10 mouse cellular contexts compared by ENCODE assay signal in the genomic region with DNA sequence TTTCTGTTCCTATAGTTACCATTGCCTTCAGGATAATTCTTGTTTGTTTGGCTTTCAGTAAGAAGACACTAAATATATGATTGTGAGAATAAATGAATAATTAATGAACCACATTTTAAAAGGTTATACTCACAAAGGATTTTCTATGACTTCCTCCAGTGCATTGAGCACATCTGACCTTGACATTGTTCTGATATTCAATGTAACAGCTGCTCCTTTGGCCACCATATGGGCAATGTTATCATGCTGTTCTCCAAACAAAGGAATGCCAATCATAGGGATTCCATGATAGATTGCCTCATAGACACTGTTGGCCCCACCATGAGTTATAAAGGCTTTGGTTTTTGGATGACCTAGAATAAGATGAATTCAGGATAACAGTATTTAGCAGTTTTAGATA. TPM values are rescaled to one million over a fixed set of nuclear protein-coding genes. Genes with fewer than 3 reads are reported as not detected.
DNase-seq lines count a peak whose midpoint lies in the region; ATAC-seq lines count a peak whose summit lies in the region.
"Not testable (repeated sequence)": the region's sequence is repeated elsewhere in the genome, so short reads cannot be mapped to it uniquely, and the experiment has no call there.
"Had no signal": no experiment of that assay in that cellular context is flagged by ENCODE, and none has a peak within 500 bp of the region (broad histone marks: within the 10 kb centered on the region; RNA-seq: fewer than 3 reads in every experiment).

No protein-coding gene starts in this region.

- not testable (repeated sequence) for H3K4me3 ChIP-seq in hindbrain, embryonic 10.5 days; hindbrain, embryonic 11.5 days (ENCODE audit: low read depth, low read length); hindbrain, embryonic 12.5 days; midbrain, embryonic 11.5 days (ENCODE audit: low read depth, low read length)

- not testable (repeated sequence) for H3K4me2 ChIP-seq in hindbrain, embryonic 11.5 days (replicated peaks; ENCODE audit: low read depth, low read length); hindbrain, embryonic 12.5 days (replicated peaks); midbrain, embryonic 11.5 days

- H3K27ac ChIP-seq in hindbrain, embryonic 10.5 days; hindbrain, embryonic 11.5 days (ENCODE audit: low read depth, low read length); hindbrain, embryonic 12.5 days; midbrain, embryonic 11.5 days (ENCODE audit: low read depth, low read length): not testable (repeated sequence)

- not testable (repeated sequence) for H3K27me3 ChIP-seq in hindbrain, embryonic 10.5 days (ENCODE audit: insufficient read depth, poor library complexity, severe bottlenecking); hindbrain, embryonic 11.5 days (ENCODE audit: control insufficient read depth, insufficient read depth, low read length); hindbrain, embryonic 12.5 days; midbrain, embryonic 11.5 days (ENCODE audit: control insufficient read depth, insufficient read depth, low read length)

- H3K9me3 ChIP-seq in hindbrain, embryonic 10.5 days; hindbrain, embryonic 11.5 days (ENCODE audit: control insufficient read depth, low read length); hindbrain, embryonic 12.5 days (replicated peaks); midbrain, embryonic 11.5 days (ENCODE audit: control insufficient read depth, low read length): not testable (repeated sequence)

- H3K9ac ChIP-seq in hindbrain, embryonic 11.5 days (ENCODE audit: low read depth, low read length); hindbrain, embryonic 12.5 days; midbrain, embryonic 11.5 days (ENCODE audit: low read length): not testable (repeated sequence)

- peak; percentile 83 for ATAC-seq in hindbrain, embryonic 11.5 days (ENCODE audit: low FRiP score)
- peak; percentile 71; the same call in 1 of the 2 replicates for ATAC-seq in hindbrain, embryonic 12.5 days (ENCODE audit: low FRiP score)
- ATAC-seq in midbrain, embryonic 11.5 days (ENCODE audit: low FRiP score), result peak; percentile 64

- H3K4me1 ChIP-seq in hindbrain, embryonic 10.5 days (replicated peaks); hindbrain, embryonic 11.5 days (replicated peaks; ENCODE audit: control insufficient read depth, insufficient read depth, low read length); hindbrain, embryonic 12.5 days; midbrain, embryonic 11.5 days (ENCODE audit: control insufficient read depth, insufficient read depth, low read length): not testable (repeated sequence)

- not testable (repeated sequence) for H3K36me3 ChIP-seq in hindbrain, embryonic 10.5 days; hindbrain, embryonic 11.5 days (ENCODE audit: control insufficient read depth, insufficient read depth, low read length); hindbrain, embryonic 12.5 days; midbrain, embryonic 11.5 days (ENCODE audit: control insufficient read depth, insufficient read depth, low read length)

- DNase-seq in heart, adult 11 months, result peak; percentile 44
- peak; percentile 3 for DNase-seq in hindbrain, embryonic 10.5 days (ENCODE audit: low spot score)
- not testable (repeated sequence) for DNase-seq in hindbrain, embryonic 11.5 days (ENCODE audit: low spot score); midbrain, embryonic 11.5 days (ENCODE audit: low spot score, missing footprints)

RNA-seq across cellular contexts. Expression of gene Ugt2b37, which starts 12.5 kb away (rescaled TPM):
- not detected in 2 replicates for polyA plus RNA-seq in hindbrain, embryonic 10.5 days (2016; fragmentation: Nextera tagmentation; extraction: Ambion mirVana)
- polyA plus RNA-seq in hindbrain, embryonic 11.5 days (2014; fragmentation: Nextera tagmentation; extraction: Ambion mirVana), result not detected in 2 replicates
- not detected in 2 replicates for polyA plus RNA-seq in hindbrain, embryonic 12.5 days (2016; fragmentation: Nextera tagmentation; extraction: Ambion mirVana)
- polyA plus RNA-seq in midbrain, embryonic 11.5 days (2014; fragmentation: Nextera tagmentation; extraction: Ambion mirVana), result not detected in 2 replicates
- polyA plus RNA-seq: activated CD4-positive, CD25-positive, alpha-beta regulatory T cell, adult 4 months; adrenal gland, adult 2 months; brain, embryonic 14.5 days; C2C12; G1E had no signal
